Comparison of ENCODE assay signal across 8 mouse cellular contexts in genomic region chr11:69235285-69236060, GRCm38 (mm10). TPM values are rescaled to one million over a fixed set of nuclear protein-coding genes. Genes with fewer than 3 reads are reported as not detected.
DNase-seq lines count a peak whose midpoint lies in the region; ATAC-seq and TF ChIP-seq lines count a peak whose summit lies in the region.

No protein-coding gene starts in this region.

- H3K9ac ChIP-seq in ES-Bruce4 (ENCODE audit: low read depth, poor library complexity, severe bottlenecking): peak overlapping the region; percentile 44
- H3K9ac ChIP-seq in forebrain, embryonic 14.5 days (ENCODE audit: low read length): peak overlapping the region; percentile 60
- peak overlapping the region; percentile 58 for H3K9ac ChIP-seq in neural tube, embryonic 14.5 days (replicated peaks; ENCODE audit: low read depth, low read length)

- WGBS in forebrain, embryonic 14.5 days: 1% methylated on average over 33 of the region's 33 CpGs
- WGBS in neural tube, embryonic 14.5 days: under 1% methylated on average over 33 of the region's 33 CpGs

- ATAC-seq in cerebellum, adult (ENCODE audit: insufficient number of reproducible peaks, low FRiP score, low TSS enrichment): peak; percentile 90
- ATAC-seq in forebrain, embryonic 14.5 days: peak; percentile 96
- peak; percentile 94 for ATAC-seq in neural tube, embryonic 14.5 days (ENCODE audit: low read depth)

- peaks cover 4% of the 10 kb centered on the region for H3K27me3 ChIP-seq in ES-Bruce4 (ENCODE audit: control insufficient read depth, insufficient read depth, low read length, poor library complexity, severe bottlenecking)
- H3K27me3 ChIP-seq in forebrain, embryonic 14.5 days (replicated peaks; ENCODE audit: control insufficient read depth, insufficient read depth, low read length): peaks cover 14% of the 10 kb centered on the region
- H3K27me3 ChIP-seq in neural tube, embryonic 14.5 days (ENCODE audit: control insufficient read depth, insufficient read depth, low read length): peaks cover 11% of the 10 kb centered on the region
- peaks cover 4% of the 10 kb centered on the region for H3K27me3 ChIP-seq in testis, adult 2 months (ENCODE audit: control insufficient read depth, insufficient read depth, low read length)

- TF ChIP-seq CTCF in ES-Bruce4 (IDR thresholded peaks at IDR 0.05; ENCODE audit: low read depth, low read length): peak; percentile 50
- peak; percentile 59 for TF ChIP-seq CTCF in layer of hippocampus, adult 2 months (conservative IDR thresholded peaks at IDR 0.05)
- TF ChIP-seq CTCF in testis, adult 2 months (IDR thresholded peaks at IDR 0.05; ENCODE audit: control insufficient read depth, insufficient read depth, insufficient replicate concordance, low read depth, low read length): no peak

- H3K4me3 ChIP-seq in ES-Bruce4 (ENCODE audit: low read depth, low read length): peak overlapping the region; percentile 69
- H3K4me3 ChIP-seq in forebrain, embryonic 14.5 days (ENCODE audit: low read depth, low read length): peak overlapping the region; percentile 39
- peak overlapping the region; percentile 64 for H3K4me3 ChIP-seq in layer of hippocampus, adult 2 months
- H3K4me3 ChIP-seq in neural tube, embryonic 14.5 days (ENCODE audit: low read depth, low read length): peak overlapping the region; percentile 38
- H3K4me3 ChIP-seq in testis, adult 2 months (ENCODE audit: control insufficient read depth, low read depth, low read length): peak overlapping the region; percentile 59

- no peaks in the 10 kb centered on the region for H3K36me3 ChIP-seq in ES-Bruce4 (ENCODE audit: control insufficient read depth, insufficient read depth, low read length, poor library complexity, severe bottlenecking)
- H3K36me3 ChIP-seq in forebrain, embryonic 14.5 days (ENCODE audit: control insufficient read depth, insufficient read depth, low read length): no peaks in the 10 kb centered on the region
- H3K36me3 ChIP-seq in neural tube, embryonic 14.5 days (ENCODE audit: control insufficient read depth, insufficient read depth, low read length): no peaks in the 10 kb centered on the region
- no peaks in the 10 kb centered on the region for H3K36me3 ChIP-seq in testis, adult 2 months (ENCODE audit: control insufficient read depth, insufficient read depth, low read length)

- H3K27ac ChIP-seq in ES-Bruce4 (ENCODE audit: insufficient read depth, low read length): no peak overlapping the region
- peak overlapping the region; percentile 53; the same call in 1 of the 2 replicates for H3K27ac ChIP-seq in forebrain, embryonic 14.5 days (ENCODE audit: low read depth, low read length)
- peak overlapping the region; percentile 90 for H3K27ac ChIP-seq in layer of hippocampus, adult 2 months
- peak overlapping the region; percentile 67 for H3K27ac ChIP-seq in neural tube, embryonic 14.5 days (ENCODE audit: low read depth, low read length)
- H3K27ac ChIP-seq in testis, adult 2 months (ENCODE audit: control insufficient read depth, insufficient read depth, low read depth, low read length): no peak overlapping the region

- TF ChIP-seq POLR2A in ES-Bruce4 (IDR thresholded peaks at IDR 0.05; ENCODE audit: insufficient read depth, low read length): no peak
- TF ChIP-seq POLR2A in testis, adult 2 months (IDR thresholded peaks at IDR 0.05; ENCODE audit: control insufficient read depth, low read depth, low read length): no peak

- peak overlapping the region; percentile 73 for H3K4me2 ChIP-seq in forebrain, embryonic 14.5 days (ENCODE audit: low read length)
- H3K4me2 ChIP-seq in neural tube, embryonic 14.5 days (ENCODE audit: low read depth, low read length): peak overlapping the region; percentile 79

- DNase-seq in forebrain, embryonic 14.5 days (ENCODE audit: low spot score): peak; percentile 86
- DNase-seq in heart, postnatal 4 days: peak; percentile 62
- DNase-seq in layer of hippocampus, adult 2 months (ENCODE audit: low spot score in 2 of 2): peak; percentile 81 to 84
- peak; percentile 75 to 81 for DNase-seq in lung, adult 18-20 months

- H3K9me3 ChIP-seq in ES-Bruce4 (replicated peaks; ENCODE audit: control insufficient read depth, insufficient read depth, low read length, poor library complexity, severe bottlenecking): no peaks in the 10 kb centered on the region
- H3K9me3 ChIP-seq in forebrain, embryonic 14.5 days (replicated peaks; ENCODE audit: control insufficient read depth, low read length): no peaks in the 10 kb centered on the region
- no peaks in the 10 kb centered on the region for H3K9me3 ChIP-seq in neural tube, embryonic 14.5 days (ENCODE audit: control insufficient read depth, low read length)

- peaks cover 3% of the 10 kb centered on the region for H3K4me1 ChIP-seq in ES-Bruce4 (ENCODE audit: control insufficient read depth, insufficient read depth, low read length)
- peaks cover 5% of the 10 kb centered on the region for H3K4me1 ChIP-seq in forebrain, embryonic 14.5 days (ENCODE audit: control insufficient read depth, insufficient read depth, low read length)
- H3K4me1 ChIP-seq in neural tube, embryonic 14.5 days (ENCODE audit: control insufficient read depth, insufficient read depth, low read length): peaks cover 8% of the 10 kb centered on the region; the same call in 1 of the 2 replicates
- peaks cover 19% of the 10 kb centered on the region for H3K4me1 ChIP-seq in testis, adult 2 months (ENCODE audit: control insufficient read depth, insufficient read depth, low read length)

- TF ChIP-seq EP300 in ES-Bruce4 (IDR thresholded peaks at IDR 0.05; ENCODE audit: insufficient read depth, low read depth, low read length): no peak

RNA-seq across cellular contexts. Expression of gene Gucy2e, which starts 1.4 kb away (rescaled TPM):
- 0.11 TPM in 1 of 2 replicates, not detected in the other for polyA plus RNA-seq in ES-Bruce4 (2011; ENCODE audit: insufficient read depth, insufficient read length, low read depth, missing spikeins)
- polyA plus RNA-seq in forebrain, embryonic 14.5 days (2014; fragmentation: Nextera tagmentation; extraction: Ambion mirVana): 0.35 and 0.41 TPM in 2 replicates
- under 1 TPM; 0.09 to 0.12 TPM for total RNA-seq in heart, postnatal 4 days (2021)
- total RNA-seq in layer of hippocampus, adult 2 months (2021): 1 to 10 TPM; 2.1 to 2.3 TPM
- 0.35 and 0.62 TPM in 2 replicates for polyA plus RNA-seq in neural tube, embryonic 14.5 days (2014; fragmentation: Nextera tagmentation; extraction: Ambion mirVana)
- polyA plus RNA-seq in testis, adult 2 months (2012; rRNA removed): 0.16 and 0.17 TPM in 2 replicates

RNA-seq across cellular contexts. Expression of gene Alox8, which starts 37.8 kb away (rescaled TPM):
- not detected in 2 replicates for polyA plus RNA-seq in ES-Bruce4 (2011; ENCODE audit: insufficient read depth, insufficient read length, low read depth, missing spikeins)
- polyA plus RNA-seq in forebrain, embryonic 14.5 days (2014; fragmentation: Nextera tagmentation; extraction: Ambion mirVana): 0.08 TPM in 1 of 2 replicates, not detected in the other
- total RNA-seq in heart, postnatal 4 days (2021): 1 to 10 TPM; 3.8 to 5.0 TPM
- 1 to 10 TPM; 7.5 to 8.2 TPM for total RNA-seq in layer of hippocampus, adult 2 months (2021)
- 0.24 and 0.43 TPM in 2 replicates for polyA plus RNA-seq in neural tube, embryonic 14.5 days (2014; fragmentation: Nextera tagmentation; extraction: Ambion mirVana)
- polyA plus RNA-seq in testis, adult 2 months (2012; rRNA removed): 0.05 and 0.06 TPM in 2 replicates

Comparison
In these comparisons a context has a peak if more than half of its experiments do, and no peak if none do; other contexts are left out.
1. H3K27ac ChIP-seq: peak in forebrain, embryonic 14.5 days (single experiment), layer of hippocampus, adult 2 months (single experiment) and neural tube, embryonic 14.5 days (single experiment); none in ES-Bruce4 (single experiment) and testis, adult 2 months (single experiment).
2. Peak in every context shown above with its lines, with median percentiles within 50 percentile points of each other: H3K4me3 ChIP-seq, H3K9ac ChIP-seq, ATAC-seq and DNase-seq.